Mouse (Mus musculus): Measurements from ENCODE around the gene Xdh. TPM values are rescaled to one million over a fixed set of nuclear protein-coding genes. Genes with fewer than 3 reads are reported as not detected.

Gene Xdh
- polyA plus RNA-seq, 1 experiment from 2014 or later: 1.2 TPM

DNA sequence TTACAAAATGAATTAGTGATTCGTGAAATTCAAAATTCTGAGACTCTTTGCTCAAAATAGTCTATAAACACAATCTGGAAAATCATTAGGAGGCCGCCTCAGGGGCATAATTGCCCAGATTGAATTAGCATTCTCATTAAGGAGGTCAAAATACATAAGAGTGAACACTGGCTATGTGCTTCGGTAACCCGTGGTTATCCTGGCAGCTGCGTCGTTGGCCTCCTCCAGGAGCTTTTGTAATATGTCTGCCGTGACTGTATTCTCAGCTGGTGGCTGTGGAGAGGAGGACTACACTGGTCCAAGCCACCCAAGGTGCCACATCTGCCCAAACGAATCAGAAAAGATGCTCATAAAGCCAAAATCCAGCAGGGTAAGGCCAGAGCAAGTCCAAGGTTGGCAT, 30.5 kb downstream of the Xdh start:
- H3K9me3 ChIP-seq (ENCODE audit: low read depth, low read length): no peaks in the 10 kb centered on the region
- DNase-seq: no peak
- no peak overlapping the region for H3K9ac ChIP-seq
- no peak overlapping the region for H3K4me2 ChIP-seq
- no peaks in the 10 kb centered on the region for H3K27me3 ChIP-seq (ENCODE audit: insufficient read depth, low read length)
- TF ChIP-seq CTCF (IDR thresholded peaks at IDR 0.05; ENCODE audit: low read depth): no peak
- ATAC-seq (ENCODE audit: insufficient read depth): no peak
- no peak overlapping the region for H3K27ac ChIP-seq (ENCODE audit: low read depth)
- no peaks in the 10 kb centered on the region for H3K36me3 ChIP-seq (ENCODE audit: insufficient read depth)
- H3K4me3 ChIP-seq (ENCODE audit: low read depth, low read length): no peak overlapping the region
- WGBS: 85% methylated on average over 8 of the region's 8 CpGs
- H3K4me1 ChIP-seq (ENCODE audit: insufficient read depth): no peaks in the 10 kb centered on the region

DNA sequence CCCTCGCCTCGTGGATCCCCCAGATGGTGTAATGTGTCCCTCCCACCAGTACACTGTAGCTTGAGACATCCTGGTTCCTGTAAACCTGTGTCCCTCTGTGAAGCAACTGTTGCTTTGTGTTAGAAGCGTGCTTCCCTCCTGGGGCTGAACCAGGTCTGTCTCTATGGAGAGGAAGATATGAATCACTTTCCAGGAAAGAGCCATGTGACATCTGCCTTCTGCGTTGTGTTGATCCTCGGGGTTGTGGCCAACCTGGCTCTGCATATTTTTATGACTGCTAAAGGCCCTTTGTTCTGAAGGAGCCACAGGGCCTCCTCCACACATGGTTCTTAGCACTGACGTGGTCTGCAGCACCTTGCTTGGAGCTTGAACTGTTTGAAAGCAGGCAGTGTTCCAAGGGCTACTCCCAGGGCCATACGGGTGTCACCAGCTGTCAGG, 31.0 kb downstream of the Xdh start:
- no peaks in the 10 kb centered on the region for H3K9me3 ChIP-seq (ENCODE audit: low read depth, low read length)
- ATAC-seq (ENCODE audit: insufficient read depth): no peak
- 61% methylated on average over 7 of the region's 7 CpGs for WGBS
- DNase-seq: no peak
- no peak overlapping the region for H3K4me3 ChIP-seq (ENCODE audit: low read depth, low read length)
- no peaks in the 10 kb centered on the region for H3K36me3 ChIP-seq (ENCODE audit: insufficient read depth)
- H3K4me2 ChIP-seq: no peak overlapping the region
- no peak for TF ChIP-seq CTCF (IDR thresholded peaks at IDR 0.05; ENCODE audit: low read depth)
- H3K27ac ChIP-seq (ENCODE audit: low read depth): no peak overlapping the region
- H3K27me3 ChIP-seq (ENCODE audit: insufficient read depth, low read length): no peaks in the 10 kb centered on the region
- H3K9ac ChIP-seq: no peak overlapping the region
- no peaks in the 10 kb centered on the region for H3K4me1 ChIP-seq (ENCODE audit: insufficient read depth)

DNA sequence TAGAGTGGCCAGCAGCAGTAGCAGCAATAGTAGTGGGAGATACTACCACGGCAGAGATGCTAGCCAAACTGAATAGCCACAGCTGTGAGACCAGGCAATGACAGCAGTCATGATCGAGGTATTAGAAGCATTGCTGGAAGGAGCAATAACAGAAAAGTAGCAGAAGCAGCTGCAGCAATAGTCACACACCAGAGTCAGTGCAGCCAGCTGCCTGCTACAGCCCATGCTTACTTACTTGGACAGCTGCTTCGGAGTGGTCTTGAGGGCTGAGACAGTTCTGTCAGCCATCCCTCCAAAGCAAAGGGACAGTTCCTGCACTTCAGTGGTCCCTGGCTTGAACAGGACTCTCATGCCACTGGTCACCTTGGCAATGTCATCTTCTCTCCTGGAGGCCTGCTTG, 31.9 kb downstream of the Xdh start:
- H3K27me3 ChIP-seq (ENCODE audit: insufficient read depth, low read length): no peaks in the 10 kb centered on the region
- H3K9me3 ChIP-seq (ENCODE audit: low read depth, low read length): no peaks in the 10 kb centered on the region
- no peak for ATAC-seq (ENCODE audit: insufficient read depth)
- no peak overlapping the region for H3K9ac ChIP-seq
- no peak for DNase-seq
- no peak overlapping the region for H3K4me2 ChIP-seq
- no peaks in the 10 kb centered on the region for H3K36me3 ChIP-seq (ENCODE audit: insufficient read depth)
- no peak overlapping the region for H3K27ac ChIP-seq (ENCODE audit: low read depth)
- WGBS: 82% methylated on average over 3 of the region's 3 CpGs
- H3K4me3 ChIP-seq (ENCODE audit: low read depth, low read length): no peak overlapping the region
- no peaks in the 10 kb centered on the region for H3K4me1 ChIP-seq (ENCODE audit: insufficient read depth)
- no peak for TF ChIP-seq CTCF (IDR thresholded peaks at IDR 0.05; ENCODE audit: low read depth)

DNA sequence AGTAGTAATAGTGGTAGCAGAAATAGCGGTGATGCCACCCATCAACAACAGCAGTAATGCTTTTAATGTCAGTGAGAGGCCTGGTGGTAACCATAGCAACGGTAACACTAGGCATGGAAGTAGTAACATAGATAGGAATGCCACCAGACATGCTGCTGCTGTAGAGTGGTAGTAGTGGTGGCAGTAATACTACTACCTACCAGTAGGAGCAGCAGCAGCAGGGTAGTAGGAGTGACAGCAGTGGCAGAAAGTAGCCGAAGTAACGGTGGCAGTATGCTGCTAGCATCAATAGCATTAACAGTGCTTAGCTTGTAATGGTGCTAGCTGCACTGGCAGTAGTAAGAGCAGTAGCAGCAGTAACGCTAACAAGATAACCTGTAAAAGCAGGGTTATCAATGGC, 32.3 kb downstream of the Xdh start:
- no peak overlapping the region for H3K9ac ChIP-seq
- 78% methylated on average over 5 of the region's 5 CpGs for WGBS
- peak; percentile 21; the same call in 1 of the 2 replicates for TF ChIP-seq CTCF (IDR thresholded peaks at IDR 0.05; ENCODE audit: low read depth)
- H3K4me2 ChIP-seq: no peak overlapping the region
- H3K4me3 ChIP-seq (ENCODE audit: low read depth, low read length): no peak overlapping the region
- no peaks in the 10 kb centered on the region for H3K9me3 ChIP-seq (ENCODE audit: low read depth, low read length)
- ATAC-seq (ENCODE audit: insufficient read depth): no peak
- H3K4me1 ChIP-seq (ENCODE audit: insufficient read depth): no peaks in the 10 kb centered on the region
- no peaks in the 10 kb centered on the region for H3K27me3 ChIP-seq (ENCODE audit: insufficient read depth, low read length)
- no peak overlapping the region for H3K27ac ChIP-seq (ENCODE audit: low read depth)
- no peak for DNase-seq
- H3K36me3 ChIP-seq (ENCODE audit: insufficient read depth): no peaks in the 10 kb centered on the region

DNA sequence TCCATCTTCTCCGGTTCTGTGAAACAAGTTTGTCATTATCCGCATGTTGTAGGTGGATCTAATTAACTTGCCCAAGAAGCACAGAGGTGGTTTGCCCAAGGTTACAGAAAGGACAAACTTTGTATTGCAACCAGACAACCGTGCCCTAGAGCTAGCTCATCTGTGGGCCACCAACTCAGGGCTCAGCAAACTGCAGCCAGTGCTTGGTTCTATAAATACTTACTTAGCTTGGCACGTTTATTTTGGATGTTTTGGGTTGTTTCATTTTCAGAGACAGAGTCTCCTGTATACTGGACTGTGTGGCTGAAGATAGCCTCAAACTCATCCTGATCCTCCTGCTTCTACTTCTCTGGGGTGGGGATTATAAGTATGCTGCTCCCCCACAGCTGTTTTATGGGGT, 35.3 kb downstream of the Xdh start:
- WGBS: 72% methylated on average over 4 of the region's 4 CpGs
- no peak overlapping the region for H3K4me2 ChIP-seq
- no peaks in the 10 kb centered on the region for H3K4me1 ChIP-seq (ENCODE audit: insufficient read depth)
- no peaks in the 10 kb centered on the region for H3K36me3 ChIP-seq (ENCODE audit: insufficient read depth)
- no peak overlapping the region for H3K27ac ChIP-seq (ENCODE audit: low read depth)
- no peak for TF ChIP-seq CTCF (IDR thresholded peaks at IDR 0.05; ENCODE audit: low read depth)
- no peaks in the 10 kb centered on the region for H3K27me3 ChIP-seq (ENCODE audit: insufficient read depth, low read length)
- H3K4me3 ChIP-seq (ENCODE audit: low read depth, low read length): no peak overlapping the region
- ATAC-seq (ENCODE audit: insufficient read depth): no peak
- no peak overlapping the region for H3K9ac ChIP-seq
- H3K9me3 ChIP-seq (ENCODE audit: low read depth, low read length): no peaks in the 10 kb centered on the region
- no peak for DNase-seq

DNA sequence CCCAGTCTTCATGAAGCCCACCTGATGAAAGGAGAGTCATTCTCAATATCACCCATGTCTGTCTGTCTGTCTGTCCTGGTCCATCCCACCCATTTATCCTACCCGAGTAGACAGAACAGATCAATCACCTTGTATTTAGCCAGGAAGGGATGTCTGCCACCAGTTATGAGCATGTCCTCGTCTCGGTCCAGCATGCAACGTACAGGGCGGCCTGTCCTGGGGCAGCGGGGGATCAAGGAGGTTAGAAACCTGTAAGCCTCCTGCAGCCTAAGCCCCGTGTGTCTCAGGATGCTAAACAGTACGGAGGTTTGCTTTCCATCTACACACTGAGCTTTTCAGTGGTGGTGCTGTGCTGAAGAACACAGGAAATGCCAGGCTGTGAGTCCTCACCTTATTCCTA, 43.9 kb downstream of the Xdh start:
- H3K36me3 ChIP-seq (ENCODE audit: insufficient read depth): no peaks in the 10 kb centered on the region
- ATAC-seq (ENCODE audit: insufficient read depth) (no peak), DNase-seq (no peak)
- no peak overlapping the region for H3K4me3 ChIP-seq (ENCODE audit: low read depth, low read length)
- no peak for TF ChIP-seq CTCF (IDR thresholded peaks at IDR 0.05; ENCODE audit: low read depth)
- no peaks in the 10 kb centered on the region for H3K27me3 ChIP-seq (ENCODE audit: insufficient read depth, low read length)
- no peak overlapping the region for H3K27ac ChIP-seq (ENCODE audit: low read depth)
- WGBS: 78% methylated on average over 8 of the region's 8 CpGs
- H3K9ac ChIP-seq: no peak overlapping the region
- no peaks in the 10 kb centered on the region for H3K9me3 ChIP-seq (ENCODE audit: low read depth, low read length)
- no peaks in the 10 kb centered on the region for H3K4me1 ChIP-seq (ENCODE audit: insufficient read depth)
- no peak overlapping the region for H3K4me2 ChIP-seq

DNA sequence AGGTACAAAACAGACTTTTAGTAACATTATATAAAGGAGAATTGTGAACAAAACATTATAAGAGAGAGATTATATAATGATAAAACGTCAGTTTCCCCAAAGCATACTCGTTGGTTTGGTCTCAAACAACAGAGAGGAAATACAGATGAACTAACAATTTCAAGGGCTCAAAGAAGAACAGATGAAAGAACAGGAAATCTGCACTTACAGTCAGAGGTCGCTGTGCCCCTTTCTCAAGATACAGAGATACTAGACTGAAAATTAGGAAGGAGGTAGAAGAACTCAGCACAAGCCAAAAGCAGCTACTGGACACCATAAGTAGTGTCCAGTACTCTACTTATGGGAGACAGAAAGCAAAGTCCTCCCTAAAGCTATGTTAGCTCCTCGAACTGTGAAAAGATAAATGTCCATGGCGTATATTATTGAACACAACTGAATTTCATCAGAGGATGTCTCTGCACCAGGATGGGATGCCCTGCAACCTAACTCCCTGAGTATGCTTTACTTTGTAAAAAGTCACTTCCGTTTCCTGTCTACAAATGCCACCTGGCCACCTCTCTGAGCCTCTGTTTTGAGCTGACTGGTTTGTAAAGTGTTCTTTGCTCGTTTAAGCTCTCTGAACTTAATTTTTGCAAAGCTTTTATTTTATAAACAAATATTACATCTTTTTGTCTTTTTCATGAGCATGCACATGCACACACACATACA, 44.8 kb downstream of the Xdh start:
- Histone ChIP-seq H3K27me3 (ENCODE audit: insufficient read depth, low read length) (no peaks in the 10 kb centered on the region), H3K4me1 (ENCODE audit: insufficient read depth) (no peaks in the 10 kb centered on the region), H3K27ac (ENCODE audit: low read depth) (no peak overlapping the region), H3K4me3 (ENCODE audit: low read depth, low read length) (no peak overlapping the region), H3K9ac (no peak overlapping the region), H3K9me3 (ENCODE audit: low read depth, low read length) (no peaks in the 10 kb centered on the region), H3K4me2 (no peak overlapping the region), H3K36me3 (ENCODE audit: insufficient read depth) (no peaks in the 10 kb centered on the region)
- 74% methylated on average over 7 of the region's 7 CpGs for WGBS
- TF ChIP-seq CTCF (IDR thresholded peaks at IDR 0.05; ENCODE audit: low read depth): no peak
- ATAC-seq (ENCODE audit: insufficient read depth) (no peak), DNase-seq (no peak)

Measured in lung, embryonic 14.5 days (tissue).